Mouse (Mus musculus): Measurements from ENCODE around the gene Defb45. TPM values are rescaled to one million over a fixed set of nuclear protein-coding genes. Genes with fewer than 3 reads are reported as not detected.
A peak's percentile ranks its signal among the peaks of the same experiment; 100 is the strongest.

The Defb45 gene
- total and polyA plus RNA-seq, 3 experiments: not detected

GRCm38 (mm10) chr2:152601275-152601960 lies 2.2 kb upstream of the Defb45 start:
- Histone ChIP-seq H3K4me3 (no peak overlapping the region), H3K27ac (no peak overlapping the region), H3K36me3 (ENCODE audit: control insufficient read depth, insufficient read depth, low read length) (no peaks in the 10 kb centered on the region), H3K9ac (ENCODE audit: low read depth, low read length) (no peak overlapping the region), H3K4me1 (ENCODE audit: control insufficient read depth, insufficient read depth, low read length) (no peaks in the 10 kb centered on the region), H3K27me3 (ENCODE audit: control insufficient read depth, insufficient read depth, low read length) (no peaks in the 10 kb centered on the region), H3K79me2 (replicated peaks; ENCODE audit: control insufficient read depth, insufficient read depth, low read length) (no peaks in the 10 kb centered on the region)
- no peak for TF ChIP-seq POLR2A (IDR thresholded peaks at IDR 0.05; ENCODE audit: insufficient read depth, low read depth, low read length)
- TF ChIP-seq CTCF (IDR thresholded peaks at IDR 0.05): peak; percentile 37
- TF ChIP-seq EP300 (IDR thresholded peaks at IDR 0.05; ENCODE audit: insufficient read depth, low read depth, low read length): no peak
- intact Hi-C loops (cut with DNase I): loop anchor here (5.0 kb wide), 1 partner anchor 129 kb away; no protein-coding TSS in a partner anchor
- DNase-seq: no peak
- WGBS: 66% methylated on average over 4 of the region's 4 CpGs

GRCm38 (mm10) chr2:152600076-152600475 lies 877 bp upstream of the Defb45 start:
- TF ChIP-seq POLR2A (IDR thresholded peaks at IDR 0.05; ENCODE audit: insufficient read depth, low read depth, low read length) (no peak), EP300 (IDR thresholded peaks at IDR 0.05; ENCODE audit: insufficient read depth, low read depth, low read length) (no peak), CTCF (IDR thresholded peaks at IDR 0.05) (no peak)
- Histone ChIP-seq H3K27ac (no peak overlapping the region), H3K27me3 (ENCODE audit: control insufficient read depth, insufficient read depth, low read length) (no peaks in the 10 kb centered on the region), H3K9ac (ENCODE audit: low read depth, low read length) (no peak overlapping the region), H3K79me2 (replicated peaks; ENCODE audit: control insufficient read depth, insufficient read depth, low read length) (no peaks in the 10 kb centered on the region), H3K36me3 (ENCODE audit: control insufficient read depth, insufficient read depth, low read length) (no peaks in the 10 kb centered on the region), H3K4me3 (no peak overlapping the region), H3K4me1 (ENCODE audit: control insufficient read depth, insufficient read depth, low read length) (no peaks in the 10 kb centered on the region)
- WGBS: 73% methylated on average over 6 of the region's 6 CpGs
- DNase-seq: no peak
- intact Hi-C loops (cut with DNase I): loop anchor here (5.0 kb wide), 1 partner anchor 128 kb away; no protein-coding TSS in a partner anchor

GRCm38 (mm10) chr2:152589021-152589420 lies 10.2 kb downstream of the Defb45 start:
- H3K4me3 ChIP-seq: no peak overlapping the region
- TF ChIP-seq CTCF (IDR thresholded peaks at IDR 0.05) (no peak), POLR2A (IDR thresholded peaks at IDR 0.05; ENCODE audit: insufficient read depth, low read depth, low read length) (no peak), EP300 (IDR thresholded peaks at IDR 0.05; ENCODE audit: insufficient read depth, low read depth, low read length) (no peak)
- H3K27ac ChIP-seq: no peak overlapping the region
- intact Hi-C loops (cut with DNase I): loop anchor here (5.0 kb wide), 1 partner anchor 137 kb away; no protein-coding TSS in a partner anchor
- WGBS: 65% methylated on average over 6 of the region's 6 CpGs
- no peak for DNase-seq
- H3K36me3 ChIP-seq (ENCODE audit: control insufficient read depth, insufficient read depth, low read length): no peaks in the 10 kb centered on the region
- no peak overlapping the region for H3K9ac ChIP-seq (ENCODE audit: low read depth, low read length)
- no peaks in the 10 kb centered on the region for H3K27me3 ChIP-seq (ENCODE audit: control insufficient read depth, insufficient read depth, low read length)
- H3K4me1 ChIP-seq (ENCODE audit: control insufficient read depth, insufficient read depth, low read length): no peaks in the 10 kb centered on the region
- H3K79me2 ChIP-seq (replicated peaks; ENCODE audit: control insufficient read depth, insufficient read depth, low read length): no peaks in the 10 kb centered on the region

- no peak for DNase-seq
- H3K27ac ChIP-seq: no peak overlapping the region
- H3K79me2 ChIP-seq (replicated peaks; ENCODE audit: control insufficient read depth, insufficient read depth, low read length): no peaks in the 10 kb centered on the region
- H3K36me3 ChIP-seq (ENCODE audit: control insufficient read depth, insufficient read depth, low read length): no peaks in the 10 kb centered on the region
- no peak overlapping the region for H3K4me3 ChIP-seq
- no peaks in the 10 kb centered on the region for H3K27me3 ChIP-seq (ENCODE audit: control insufficient read depth, insufficient read depth, low read length)
- no peaks in the 10 kb centered on the region for H3K4me1 ChIP-seq (ENCODE audit: control insufficient read depth, insufficient read depth, low read length)
- 48% methylated on average over 2 of the region's 2 CpGs for WGBS
- no peak for TF ChIP-seq EP300 (IDR thresholded peaks at IDR 0.05; ENCODE audit: insufficient read depth, low read depth, low read length)
- H3K9ac ChIP-seq (ENCODE audit: low read depth, low read length): no peak overlapping the region
- intact Hi-C loops (cut with DNase I): loop anchor here (5.0 kb wide), 1 partner anchor 136 kb away; no protein-coding TSS in a partner anchor
These were observed 10.7 kb downstream of the Defb45 start for GRCm38 (mm10) chr2:152588450-152588849.

GRCm38 (mm10) chr2:152586926-152587560 lies 12.2 kb downstream of the Defb45 start:
- TF ChIP-seq POLR2A (IDR thresholded peaks at IDR 0.05; ENCODE audit: insufficient read depth, low read depth, low read length) (no peak), CTCF (IDR thresholded peaks at IDR 0.05) (peak; percentile 64)
- no peak overlapping the region for H3K4me3 ChIP-seq
- no peaks in the 10 kb centered on the region for H3K36me3 ChIP-seq (ENCODE audit: control insufficient read depth, insufficient read depth, low read length)
- no peaks in the 10 kb centered on the region for H3K27me3 ChIP-seq (ENCODE audit: control insufficient read depth, insufficient read depth, low read length)
- WGBS: 83% methylated on average over 4 of the region's 4 CpGs
- H3K9ac ChIP-seq (ENCODE audit: low read depth, low read length): no peak overlapping the region
- intact Hi-C loops (cut with DNase I): loop anchor here (5.0 kb wide), 1 partner anchor 135 kb away; no protein-coding TSS in a partner anchor
- H3K79me2 ChIP-seq (replicated peaks; ENCODE audit: control insufficient read depth, insufficient read depth, low read length): no peaks in the 10 kb centered on the region
- no peaks in the 10 kb centered on the region for H3K4me1 ChIP-seq (ENCODE audit: control insufficient read depth, insufficient read depth, low read length)
- DNase-seq: no peak
- no peak overlapping the region for H3K27ac ChIP-seq

DNA sequence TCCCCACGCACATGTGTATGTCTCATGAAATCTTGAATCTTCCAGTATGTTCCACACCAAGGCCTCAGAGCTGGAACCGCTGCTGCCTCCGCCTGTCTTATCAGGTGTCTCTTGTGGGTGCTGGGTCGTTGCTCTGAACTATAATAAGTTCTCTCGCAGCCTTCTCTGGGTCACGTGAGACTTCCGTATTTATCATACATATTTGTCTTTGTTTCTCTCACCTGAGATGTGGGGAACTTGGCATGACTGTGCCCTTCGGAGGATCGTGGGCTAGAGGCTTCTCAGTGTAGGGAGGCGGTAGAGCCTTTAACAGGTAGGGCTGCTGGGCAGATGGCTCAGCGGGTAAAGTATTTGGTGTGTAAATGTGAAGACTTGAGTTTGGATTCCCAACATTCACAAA lies 18.6 kb downstream of the Defb45 start:
- Histone ChIP-seq H3K4me1 (ENCODE audit: control insufficient read depth, insufficient read depth, low read length) (no peaks in the 10 kb centered on the region), H3K9ac (ENCODE audit: low read depth, low read length) (no peak overlapping the region), H3K27ac (no peak overlapping the region), H3K36me3 (ENCODE audit: control insufficient read depth, insufficient read depth, low read length) (no peaks in the 10 kb centered on the region), H3K79me2 (replicated peaks; ENCODE audit: control insufficient read depth, insufficient read depth, low read length) (no peaks in the 10 kb centered on the region), H3K27me3 (ENCODE audit: control insufficient read depth, insufficient read depth, low read length) (no peaks in the 10 kb centered on the region; the same call in 1 of the 2 replicates), H3K4me3 (no peak overlapping the region)
- 63% methylated on average over 11 of the region's 11 CpGs for WGBS
- no peak for DNase-seq
- no peak for TF ChIP-seq POLR2A (IDR thresholded peaks at IDR 0.05; ENCODE audit: insufficient read depth, low read depth, low read length)
- no peak for TF ChIP-seq EP300 (IDR thresholded peaks at IDR 0.05; ENCODE audit: insufficient read depth, low read depth, low read length)
- no peak for TF ChIP-seq CTCF (IDR thresholded peaks at IDR 0.05)
- intact Hi-C loops (cut with DNase I): no loop called here

Measured in heart, adult 2 months (tissue).